Mouse (Mus musculus): ENCODE results near the gene Mov10l1. TPM values are rescaled to one million over a fixed set of nuclear protein-coding genes. Genes with fewer than 3 reads are reported as not detected.

Mov10l1 gene
- polyA plus RNA-seq (2021; fragmentation: Nextera tagmentation): not detected in 2 replicates
- long read RNA-seq, experiment 1: 0 reads
- long read RNA-seq, experiment 2: 0 reads

DNA sequence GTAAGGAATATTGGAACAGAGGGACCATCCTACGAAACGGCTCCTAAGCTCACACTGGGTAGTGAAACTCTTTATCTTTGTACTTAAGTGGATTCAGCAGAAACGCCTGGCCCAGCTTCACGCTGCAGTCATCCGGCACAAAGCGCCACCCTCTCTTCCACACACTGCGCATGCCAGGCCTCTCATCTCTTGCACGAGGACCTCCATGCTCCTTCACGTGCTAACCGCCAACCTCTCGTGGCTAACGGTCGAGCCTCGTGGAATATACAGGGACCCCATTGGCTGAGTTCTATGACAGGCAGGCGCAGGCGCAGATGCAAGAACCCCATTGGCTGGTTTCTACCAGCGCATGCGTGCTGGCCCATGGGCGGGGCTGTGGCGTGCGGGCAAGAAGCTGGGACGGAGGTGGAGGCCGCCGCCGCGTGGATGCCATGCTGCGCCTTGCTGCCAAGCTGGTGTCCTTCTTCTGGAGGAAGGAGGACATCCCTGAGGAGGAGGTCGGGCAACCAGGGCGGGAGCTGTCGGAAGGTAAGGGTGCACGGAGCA, at the start of gene Mov10l1:
Gene Mov10l1, plus strand, starts transcription at position 376 of the 546 bp plus-strand sequence.

DNA sequence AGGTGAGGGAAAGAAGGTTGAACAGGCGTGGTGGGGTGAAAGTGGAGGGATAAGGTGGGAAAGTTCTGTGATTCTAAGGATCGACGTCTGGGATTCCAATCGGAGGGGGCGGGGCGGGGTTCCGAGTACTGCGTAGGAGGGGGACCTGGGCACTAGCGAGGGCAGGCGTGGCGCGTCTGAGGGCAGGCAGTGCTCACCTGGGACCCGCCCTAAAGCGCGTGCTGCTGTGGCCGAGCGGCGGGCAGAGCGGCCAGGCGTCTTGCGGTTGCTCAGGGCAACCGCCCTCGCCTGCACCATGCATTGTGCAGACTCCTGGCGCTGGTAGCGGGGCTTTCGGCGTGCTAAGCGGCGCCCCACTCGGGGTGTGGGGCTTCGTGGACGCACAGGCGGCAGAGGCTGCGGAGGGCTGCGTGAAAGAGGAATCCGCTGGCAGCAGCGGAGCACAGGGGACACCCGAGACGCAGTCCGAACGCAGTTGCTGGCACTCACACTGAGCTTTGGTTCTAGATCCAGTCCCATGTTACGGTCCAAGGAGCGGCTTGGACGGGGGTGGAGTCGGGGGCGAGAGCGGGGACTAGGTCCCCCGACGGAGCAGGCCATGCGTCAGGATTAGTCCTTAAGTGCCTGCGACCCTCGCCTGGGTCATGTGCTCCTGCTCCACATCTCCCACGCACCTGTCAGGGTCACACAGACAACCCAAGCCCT, 28.2 kb upstream of the Mov10l1 start, which contains the start of gene Ttll8:
Gene Ttll8, minus strand, starts transcription at position 51 of the 705 bp plus-strand sequence.

DNA sequence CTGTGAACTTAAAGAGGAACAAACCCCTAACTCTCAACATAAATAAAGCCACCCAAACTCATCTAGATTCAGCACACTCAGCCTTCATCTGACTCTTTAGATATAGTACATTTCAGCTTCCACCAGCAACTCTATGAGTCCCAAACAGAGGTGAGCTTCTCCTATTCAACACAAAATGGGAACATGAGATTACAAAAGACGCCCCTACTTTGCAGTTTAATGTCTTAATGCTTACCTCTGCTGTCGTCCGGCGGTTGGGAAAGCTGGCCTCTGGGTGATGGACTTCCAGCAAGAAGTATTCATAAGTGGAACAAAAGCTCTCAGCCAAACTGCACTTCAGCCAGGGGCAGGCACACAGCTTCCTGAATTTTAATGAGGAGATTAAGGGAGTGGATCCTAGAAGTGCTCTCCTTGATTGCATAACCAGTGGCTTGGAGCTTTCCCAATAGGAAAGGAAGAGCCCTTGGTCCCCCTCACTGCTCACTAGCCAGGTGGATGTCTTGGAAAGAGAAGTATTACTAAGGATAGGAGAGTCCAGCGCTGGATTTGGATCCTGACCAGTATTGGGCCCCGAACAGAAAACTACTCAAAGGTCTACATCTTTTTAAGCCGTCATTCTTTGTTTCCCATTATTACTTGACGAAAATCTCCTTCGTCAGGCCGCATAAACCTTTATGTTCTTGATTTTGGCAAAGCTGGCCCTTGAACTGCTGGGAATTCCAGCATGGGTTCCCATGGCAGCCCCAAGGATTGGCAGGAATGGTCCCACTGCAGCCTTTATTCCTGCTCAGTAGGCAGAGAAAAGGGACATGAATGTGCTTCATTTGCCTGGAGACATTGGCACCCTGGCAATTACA, 4.2 kb upstream of the Mov10l1 start, which contains the start of gene Mlc1:
Gene Mlc1, minus strand, starts transcription at position 727 of the 857 bp plus-strand sequence.

DNA sequence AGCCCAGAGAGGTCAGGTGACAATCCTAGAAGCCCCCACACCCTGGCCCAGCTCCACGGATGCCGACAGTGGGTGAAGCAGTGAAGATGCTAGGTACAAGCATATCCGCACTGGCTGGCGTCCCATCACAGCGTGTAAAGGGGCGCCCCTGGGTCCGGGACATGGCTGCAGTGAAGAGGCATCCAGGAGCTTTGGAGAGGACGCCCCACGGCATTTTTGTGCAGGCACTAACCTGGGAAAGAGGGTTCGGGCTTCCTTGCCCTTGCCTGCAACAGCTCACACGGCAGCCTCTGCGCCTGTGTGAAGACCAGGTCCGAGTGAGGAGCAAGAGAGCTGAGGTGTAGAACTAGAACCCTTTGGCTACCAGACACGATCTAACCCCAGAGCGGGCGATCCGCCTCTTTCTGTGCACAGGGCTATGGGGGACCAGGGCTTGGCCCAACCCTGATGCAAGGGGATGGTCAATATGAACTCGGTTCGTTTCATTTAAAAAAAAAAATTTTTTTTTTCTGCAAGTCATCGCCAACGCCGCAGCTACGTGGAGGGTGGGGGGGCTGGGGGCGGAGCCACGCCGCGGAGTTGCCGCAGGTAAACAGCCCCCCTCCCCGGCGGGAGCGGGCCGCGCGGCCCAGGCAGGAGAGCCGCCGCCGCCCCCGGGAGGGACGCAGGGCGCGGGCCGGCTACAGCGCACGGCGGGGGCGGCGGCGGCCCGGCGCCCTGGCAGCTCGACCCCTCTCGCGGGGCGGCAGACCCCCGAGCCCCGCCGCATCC, 76.6 kb downstream of the Mov10l1 start, which contains the start of gene Panx2:
Gene Panx2, plus strand, starts transcription at position 574 of the 771 bp plus-strand sequence.

DNA sequence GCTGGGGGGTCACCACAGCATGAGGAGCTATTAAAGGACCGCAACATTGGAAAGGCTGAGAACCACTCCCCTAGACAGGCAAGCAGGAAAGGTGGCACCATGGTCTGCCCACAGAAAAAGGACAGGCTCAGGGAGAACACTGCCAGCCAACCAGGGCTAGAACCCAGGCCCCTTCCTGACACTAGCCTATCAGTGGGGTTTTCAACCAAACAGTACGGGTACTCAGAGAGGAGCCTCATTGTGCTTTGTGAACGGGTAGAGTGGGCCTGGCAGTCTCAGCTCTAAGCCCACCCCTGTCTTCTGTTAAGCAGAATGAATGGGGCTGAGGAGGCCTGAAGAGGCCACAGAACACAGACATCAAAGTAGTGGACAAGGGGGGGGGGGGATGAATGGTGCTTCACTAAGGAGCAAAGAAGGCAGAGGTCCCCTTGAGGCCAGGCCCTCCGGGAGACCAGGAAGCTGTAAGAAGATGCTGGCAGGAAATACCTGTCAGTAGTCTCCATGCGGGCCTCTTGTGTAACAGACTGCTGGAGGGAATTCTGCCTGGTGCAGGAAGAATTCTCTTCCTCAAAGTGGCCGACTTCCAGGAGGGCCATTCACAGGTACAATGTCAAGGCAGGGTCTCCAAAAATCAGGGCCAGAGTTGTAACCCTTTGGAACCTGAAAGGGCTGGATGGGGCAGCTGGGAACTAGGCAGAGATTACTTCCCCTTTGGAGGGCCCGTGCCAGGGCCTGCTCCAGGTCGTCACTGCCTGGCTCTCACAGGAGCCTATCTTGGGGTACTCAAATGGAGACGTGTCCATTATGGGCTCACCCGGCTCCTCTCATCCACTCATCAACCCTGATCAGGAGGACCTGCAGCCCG, 92.1 kb downstream of the Mov10l1 start, which contains the start of gene Trabd:
Gene Trabd, plus strand, starts transcription at position 512 of the 865 bp plus-strand sequence.

DNA sequence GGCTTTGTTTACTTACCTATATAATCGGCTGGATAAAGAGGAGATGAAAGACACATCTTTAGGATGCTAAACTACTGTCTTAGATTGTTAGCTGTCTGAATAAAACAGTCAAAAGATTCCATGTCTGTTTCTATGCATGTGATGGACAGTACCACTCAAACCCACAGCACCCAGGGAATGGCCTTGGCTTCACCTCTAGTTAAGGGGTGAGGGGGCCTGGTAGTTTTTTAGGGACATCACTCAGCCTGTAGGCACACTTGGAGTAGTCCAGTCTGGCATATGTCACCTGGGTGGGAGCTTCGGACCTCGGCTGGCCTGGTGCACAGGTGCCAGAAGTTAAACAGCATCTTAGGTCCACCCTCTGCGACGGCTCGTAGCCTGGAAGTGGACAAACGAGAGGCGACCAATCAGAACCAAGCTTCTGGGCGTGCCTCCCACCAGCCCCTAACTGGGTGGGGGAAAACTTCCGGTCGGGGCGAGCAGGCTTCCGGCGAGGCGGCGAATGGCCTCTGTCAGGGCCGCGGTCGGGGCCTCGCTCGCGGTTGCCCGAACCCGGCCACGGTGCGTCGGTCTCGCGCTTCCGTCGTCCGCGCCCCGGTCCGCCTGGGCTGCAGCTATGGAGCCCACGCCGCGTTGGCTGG, 106.0 kb downstream of the Mov10l1 start, which contains the start of gene Selenoo:
Gene Selenoo, plus strand, starts transcription at position 478 of the 641 bp plus-strand sequence.

Other genes starting within 250 kb of the Mov10l1 start
- gene Brd1, start 248.7 kb upstream of the Mov10l1 start, polyA plus RNA-seq (2021; fragmentation: Nextera tagmentation): 6.7 and 8.3 TPM in 2 replicates
- gene Zbed4, start 231.2 kb upstream of the Mov10l1 start, polyA plus RNA-seq (2021; fragmentation: Nextera tagmentation): 0.99 and 1.0 TPM in 2 replicates
- gene Alg12, start 163.6 kb upstream of the Mov10l1 start, polyA plus RNA-seq (2021; fragmentation: Nextera tagmentation): 9.5 and 10.5 TPM in 2 replicates
- 32.6 and 33.4 TPM in 2 replicates for gene Creld2, start 163.3 kb upstream of the Mov10l1 start, polyA plus RNA-seq (2021; fragmentation: Nextera tagmentation)
- gene Pim3, start 120.7 kb upstream of the Mov10l1 start, polyA plus RNA-seq (2021; fragmentation: Nextera tagmentation): 47.5 and 71.3 TPM in 2 replicates
- gene Ttll8, start 28.5 kb upstream of the Mov10l1 start, polyA plus RNA-seq (2021; fragmentation: Nextera tagmentation): 0.06 TPM in 1 of 2 replicates, not detected in the other
- gene Mlc1, start 3.9 kb upstream of the Mov10l1 start, polyA plus RNA-seq (2021; fragmentation: Nextera tagmentation): 114 and 135 TPM in 2 replicates
- 15.5 and 17.7 TPM in 2 replicates for gene Panx2, start 76.8 kb downstream of the Mov10l1 start, polyA plus RNA-seq (2021; fragmentation: Nextera tagmentation)
- gene Trabd, start 92.2 kb downstream of the Mov10l1 start, polyA plus RNA-seq (2021; fragmentation: Nextera tagmentation): 8.1 and 11.9 TPM in 2 replicates
- 10.5 and 25.8 TPM in 2 replicates for gene Selenoo, start 106.2 kb downstream of the Mov10l1 start, polyA plus RNA-seq (2021; fragmentation: Nextera tagmentation)
- 2.7 and 3.3 TPM in 2 replicates for gene Tubgcp6, start 140.2 kb downstream of the Mov10l1 start, polyA plus RNA-seq (2021; fragmentation: Nextera tagmentation)
- gene Hdac10, start 145.8 kb downstream of the Mov10l1 start, polyA plus RNA-seq (2021; fragmentation: Nextera tagmentation): 5.8 TPM in 2 replicates
- gene Mapk12, start 157.8 kb downstream of the Mov10l1 start, polyA plus RNA-seq (2021; fragmentation: Nextera tagmentation): 3.5 and 4.3 TPM in 2 replicates
- 25.6 and 28.0 TPM in 2 replicates for gene Mapk11, start 166.7 kb downstream of the Mov10l1 start, polyA plus RNA-seq (2021; fragmentation: Nextera tagmentation)
- gene Plxnb2, start 197.9 kb downstream of the Mov10l1 start, polyA plus RNA-seq (2021; fragmentation: Nextera tagmentation): 10.8 and 11.9 TPM in 2 replicates
- gene Dennd6b, start 213.6 kb downstream of the Mov10l1 start, polyA plus RNA-seq (2021; fragmentation: Nextera tagmentation): 16.7 and 17.7 TPM in 2 replicates
- gene Ppp6r2, start 228.6 kb downstream of the Mov10l1 start, polyA plus RNA-seq (2021; fragmentation: Nextera tagmentation): 83.4 and 86.7 TPM in 2 replicates

Measured in left cerebral cortex, adult 6 months (tissue).